Mouse (Mus musculus) erythroblast, adult 5-6 weeks (primary cell): ENCODE results near the gene Cep63. TPM values are rescaled to one million over a fixed set of nuclear protein-coding genes. Genes with fewer than 3 reads are reported as not detected.

ENCODE experiments used
- ATAC-seq: replicated peaks from 2 replicates; pipeline ENCODE4 v1.8.0; 2016; ENCODE audit warnings: moderate number of reproducible peaks, mild to moderate bottlenecking, moderate TSS enrichment, inconsistent platforms; ENCODE audit not compliant: poor library complexity, low FRiP score, severe bottlenecking
- total RNA-seq, 2 experiments: library from RNA; stranded (forward) in 1 of 2; stranded (reverse) in 1 of 2; fragments of 150-400 nt in 1 of 2; fragments of 200-764, 138-1000 nt in 1 of 2; gene quantifications; 2 replicates each; pipeline versions ENCODE4 v1.2.3 to v1.2.4; 2015 to 2017; ENCODE audit warnings: low replicate concordance in 2 of 2

The Cep63 gene
- total RNA-seq, 2 experiments from 2014 or later, result 9.9 to 10.4 TPM

DNA sequence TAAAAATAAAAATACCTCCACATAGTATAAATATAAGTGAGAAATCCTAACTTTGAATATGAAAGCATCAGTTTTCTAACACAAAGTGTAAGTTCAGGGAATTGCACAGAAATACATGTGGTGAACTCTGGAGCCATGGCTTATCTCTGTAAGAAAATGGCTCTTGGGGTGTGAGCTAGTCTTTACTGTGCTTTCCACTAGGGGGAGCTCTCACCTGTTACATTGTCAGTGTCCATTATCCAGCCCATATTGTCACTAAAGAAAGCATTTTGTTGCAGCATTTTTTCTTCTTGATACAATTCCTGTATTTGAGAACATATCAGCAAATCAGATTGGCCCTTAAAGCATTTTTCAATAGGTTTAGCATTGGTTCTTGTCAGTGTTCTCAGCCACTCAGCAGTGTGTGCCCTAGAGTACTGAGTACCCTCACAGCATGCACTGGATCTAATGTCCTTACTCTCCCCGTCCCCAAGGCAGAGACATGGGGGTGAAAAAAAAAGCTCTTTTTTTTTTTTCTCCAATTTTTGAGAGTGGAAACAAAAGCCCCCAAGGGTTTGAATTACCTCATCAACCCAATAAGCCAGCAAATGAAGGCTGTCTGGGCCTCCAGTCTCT, 6.7 kb upstream of the Cep63 start:
- peak; percentile 89 for ATAC-seq

DNA sequence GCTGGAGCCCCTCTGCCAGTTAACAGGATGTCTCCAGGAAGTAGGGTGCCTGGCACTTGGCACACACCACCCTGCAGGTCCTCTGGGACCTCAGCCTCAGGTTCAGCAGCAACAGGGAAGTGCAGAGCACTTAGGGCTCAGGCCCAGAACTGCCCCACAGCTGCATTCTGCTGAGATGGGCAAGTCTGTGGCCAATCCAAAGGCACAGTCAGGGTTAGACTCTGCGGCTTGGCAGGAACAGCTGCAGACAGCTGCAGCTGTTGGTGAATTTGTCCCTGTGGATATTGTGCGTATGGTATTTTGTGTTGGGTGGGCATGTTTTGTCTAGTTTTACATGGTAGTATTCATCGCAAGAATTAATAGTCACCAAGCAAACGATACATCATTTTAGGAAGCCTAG, 5.8 kb upstream of the Cep63 start:
- ATAC-seq, result no peak

DNA sequence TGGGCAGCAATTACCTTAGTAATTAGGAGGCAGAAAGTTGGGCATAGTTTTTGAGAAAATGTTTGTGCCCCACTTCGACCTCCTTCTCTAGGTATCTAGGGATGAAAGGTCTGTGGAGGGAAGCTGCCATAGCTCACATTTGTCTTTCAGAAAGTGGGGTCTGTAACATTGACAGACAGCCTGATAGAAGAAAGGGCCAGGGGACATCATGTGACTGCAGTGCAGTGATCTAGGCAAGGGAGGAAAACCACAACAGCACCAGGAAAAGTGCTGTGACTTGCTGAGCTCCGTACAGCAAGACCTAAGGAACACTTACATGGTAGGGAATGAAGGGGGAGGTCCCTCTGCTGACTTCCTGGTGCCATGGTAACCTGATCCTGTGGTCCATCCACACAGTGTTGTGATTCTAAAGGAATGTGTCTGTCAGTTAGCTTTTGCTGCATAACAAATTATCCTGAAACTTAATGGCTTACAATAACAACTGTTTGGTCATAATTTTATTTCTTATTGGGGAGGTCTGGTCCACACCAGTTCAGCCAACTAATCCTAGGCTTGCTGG, 5.3 kb upstream of the Cep63 start:
- ATAC-seq, result no peak

DNA sequence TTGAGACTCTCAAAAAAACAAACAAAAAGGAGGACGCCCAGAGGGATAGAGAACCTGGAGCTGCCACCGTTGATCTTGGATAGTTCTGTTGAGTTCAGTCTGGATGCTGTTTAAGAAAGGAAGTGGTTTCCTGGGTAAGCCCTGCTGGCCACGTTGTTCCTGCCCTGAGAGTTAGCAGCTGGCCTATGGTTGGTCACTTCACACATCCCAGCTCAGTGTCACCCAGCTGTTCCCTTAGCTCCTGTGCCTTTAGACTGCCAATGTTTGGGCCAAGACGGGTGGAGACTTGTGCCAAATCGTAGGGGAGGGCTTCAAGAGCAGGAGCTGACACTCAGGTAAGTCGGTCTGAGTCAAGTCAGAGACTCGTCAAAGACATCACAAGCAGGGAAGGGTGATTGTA, 2.7 kb upstream of the Cep63 start:
- no peak for ATAC-seq

DNA sequence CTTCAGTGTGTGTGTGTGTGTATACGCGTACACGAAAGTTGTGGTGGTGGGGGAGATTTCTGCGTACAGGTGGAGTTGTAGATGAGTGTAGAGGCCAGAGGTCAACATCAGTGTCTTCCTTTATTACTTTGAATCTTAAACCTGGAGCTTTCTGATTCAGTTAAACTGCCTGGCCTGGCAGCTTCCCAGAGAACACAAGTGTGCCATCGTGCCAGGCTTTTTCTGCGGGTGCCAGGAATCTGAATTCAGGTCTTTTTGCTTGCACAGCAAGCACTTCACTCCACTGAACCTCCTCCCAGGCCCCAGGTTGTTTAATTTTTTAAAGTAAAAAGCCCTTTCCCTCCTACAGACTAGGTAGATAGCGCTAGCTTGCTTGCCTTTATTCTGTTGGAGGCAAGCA, 1.1 kb upstream of the Cep63 start:
- ATAC-seq, result no peak

DNA sequence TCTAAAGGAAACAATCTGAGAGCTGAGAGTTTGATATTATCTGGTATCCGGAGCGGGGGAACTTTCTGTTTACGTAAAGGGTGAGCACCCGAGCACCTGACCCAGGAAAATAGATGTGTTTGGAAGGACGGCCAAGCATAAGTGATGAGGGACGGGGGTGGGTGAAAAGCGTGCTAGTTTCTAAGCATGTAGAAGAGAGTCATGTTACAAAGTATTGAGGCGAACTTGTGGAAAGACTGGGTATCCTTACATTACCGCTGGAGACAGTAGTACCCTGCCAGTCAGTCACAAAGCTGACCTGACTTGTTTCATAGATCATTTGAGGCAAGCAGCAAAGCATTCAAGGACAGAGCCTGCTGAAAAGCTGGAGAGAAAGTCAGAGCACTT, 498 bp upstream of the Cep63 start:
- ATAC-seq, result peak; percentile 5; the same call in 1 of the 2 replicates

DNA sequence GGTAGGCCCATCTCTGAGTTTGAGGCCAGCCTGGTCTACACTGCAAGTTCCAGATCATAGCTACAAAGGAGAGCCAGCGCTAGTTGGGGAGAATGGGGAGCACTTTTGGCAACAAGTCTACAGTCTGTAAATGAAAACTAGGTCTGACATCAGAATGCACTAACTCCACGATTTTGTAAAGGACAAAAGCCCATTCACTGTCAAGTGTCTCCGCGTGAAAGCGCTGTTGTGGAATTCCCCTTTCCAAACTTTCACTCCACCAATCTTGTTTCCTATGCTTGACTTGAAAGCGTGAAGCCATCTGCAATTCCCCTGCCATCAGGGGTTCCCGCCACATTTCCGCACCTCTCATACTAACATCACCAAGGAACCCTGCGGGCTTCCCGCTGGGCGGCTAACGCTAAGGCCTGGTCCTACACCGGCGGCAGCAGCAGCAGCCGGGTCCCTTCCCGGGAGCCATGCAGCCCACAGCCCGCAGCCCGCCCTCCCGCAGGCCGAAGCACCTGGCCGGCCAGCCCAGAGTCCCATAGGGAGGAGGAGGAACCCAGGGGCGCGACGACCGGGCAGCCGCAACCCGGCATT, 842 bp downstream of the Cep63 start:
- ATAC-seq, result peak; percentile 3; the same call in 1 of the 2 replicates

DNA sequence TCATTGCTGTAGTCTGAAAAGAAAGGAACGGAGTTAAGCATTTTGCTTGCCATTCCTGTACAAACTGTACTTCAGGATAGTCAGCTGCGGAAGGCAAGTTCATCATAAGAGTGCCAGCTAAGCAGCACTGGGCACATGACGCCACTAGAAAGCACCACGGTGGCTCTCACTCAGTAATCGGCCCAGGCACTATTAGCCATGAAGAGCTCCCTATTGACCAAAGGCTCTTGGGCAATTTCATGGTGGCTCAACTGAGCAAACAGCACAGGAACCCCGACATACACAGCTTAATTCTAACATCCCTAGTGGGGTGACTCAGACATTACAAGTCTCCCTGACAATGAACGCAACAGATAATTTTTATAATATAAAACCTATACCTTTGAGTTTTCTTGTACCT, 2.8 kb downstream of the Cep63 start:
- ATAC-seq, result no peak

DNA sequence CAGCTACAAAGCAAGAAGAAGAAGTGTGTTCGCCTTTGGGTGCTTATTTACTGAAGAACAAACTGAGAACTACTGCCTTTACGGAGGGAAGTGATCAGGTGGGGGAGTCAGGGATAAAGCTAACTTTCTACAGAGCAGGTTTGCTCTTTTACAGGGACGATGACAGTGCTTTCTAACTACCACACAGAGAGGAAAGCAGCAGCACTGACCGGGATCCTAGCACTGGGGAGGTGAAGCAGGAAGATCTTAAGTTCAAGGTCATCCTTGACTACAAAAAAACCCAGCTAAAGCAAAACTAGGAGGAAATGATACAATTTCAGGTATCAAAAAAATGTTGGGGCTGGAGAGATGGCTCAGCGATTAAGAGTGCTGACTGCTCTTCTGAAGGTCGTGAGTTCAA, 3.5 kb downstream of the Cep63 start:
- ATAC-seq, result no peak

DNA sequence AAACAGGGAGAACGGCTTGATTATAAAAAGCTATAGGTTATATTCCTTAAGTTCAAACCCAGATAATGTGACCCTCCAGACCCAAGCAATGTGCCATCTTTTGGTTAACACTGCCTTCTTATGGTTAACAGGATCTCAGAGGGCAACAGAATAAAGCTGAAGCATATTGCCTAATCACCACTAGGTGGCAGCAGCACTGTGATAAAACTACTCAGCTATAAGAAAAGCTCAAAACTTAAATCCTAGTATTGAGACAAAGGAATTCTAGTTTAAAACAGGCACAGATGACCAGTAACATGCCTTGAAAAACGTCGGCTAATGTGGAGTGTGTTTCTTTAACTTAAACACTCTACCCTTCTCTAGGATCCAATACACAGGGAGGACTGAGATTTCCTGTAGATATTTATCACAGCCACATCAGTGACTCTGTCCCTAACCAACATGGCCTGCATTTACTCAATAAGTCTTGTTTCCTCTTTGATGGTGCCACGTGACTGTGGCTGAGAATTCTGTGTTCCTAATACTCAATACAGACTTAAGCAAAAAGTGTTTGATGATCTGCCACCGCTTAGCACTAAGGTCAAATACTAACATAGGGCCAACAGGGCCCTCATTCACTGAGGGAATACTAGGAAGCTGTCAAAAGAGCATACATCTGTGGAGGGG, 4.0 kb downstream of the Cep63 start:
- 0 out of 2 replicates have a peak, but pooled peaks have one; percentile 32 for ATAC-seq

DNA sequence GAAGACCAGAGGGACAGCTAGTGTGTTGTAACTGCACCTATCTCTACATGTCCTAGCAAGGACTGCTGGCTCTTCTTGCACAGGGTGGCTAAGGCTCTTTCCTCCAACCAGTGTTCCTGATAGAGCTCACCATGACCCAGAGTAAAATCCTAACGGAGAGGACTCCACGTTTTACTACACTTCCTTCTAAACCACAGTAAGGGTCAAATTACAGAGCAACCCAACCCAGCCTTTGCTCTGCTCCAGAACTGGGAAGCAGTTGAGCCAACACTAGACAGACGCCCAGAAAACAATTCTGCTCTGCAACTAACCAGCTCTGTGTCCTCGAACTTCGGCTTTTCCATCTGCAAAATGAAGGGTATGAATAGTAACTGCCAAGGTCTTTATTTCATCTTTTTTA, 4.9 kb downstream of the Cep63 start:
- ATAC-seq, result no peak

DNA sequence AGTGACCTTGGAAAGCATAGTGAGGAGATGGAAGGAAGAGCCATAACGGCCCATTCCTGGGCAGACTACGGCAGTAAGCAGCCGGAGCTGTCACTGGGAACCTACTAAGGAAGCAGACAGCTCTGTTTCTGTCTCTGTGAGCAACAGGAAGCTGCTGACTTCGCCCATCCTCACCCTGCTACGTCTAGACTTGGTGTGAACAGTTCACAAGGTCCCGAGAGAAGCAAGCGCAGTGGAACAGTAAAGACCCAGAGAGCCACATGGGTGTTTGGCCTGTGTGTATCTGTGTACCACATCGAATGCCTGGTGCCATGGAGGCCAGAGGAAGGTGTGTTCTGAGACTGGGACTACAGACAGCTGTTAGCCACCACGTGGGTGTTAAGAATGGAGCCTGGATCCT, 10.1 kb downstream of the Cep63 start:
- no peak for ATAC-seq

DNA sequence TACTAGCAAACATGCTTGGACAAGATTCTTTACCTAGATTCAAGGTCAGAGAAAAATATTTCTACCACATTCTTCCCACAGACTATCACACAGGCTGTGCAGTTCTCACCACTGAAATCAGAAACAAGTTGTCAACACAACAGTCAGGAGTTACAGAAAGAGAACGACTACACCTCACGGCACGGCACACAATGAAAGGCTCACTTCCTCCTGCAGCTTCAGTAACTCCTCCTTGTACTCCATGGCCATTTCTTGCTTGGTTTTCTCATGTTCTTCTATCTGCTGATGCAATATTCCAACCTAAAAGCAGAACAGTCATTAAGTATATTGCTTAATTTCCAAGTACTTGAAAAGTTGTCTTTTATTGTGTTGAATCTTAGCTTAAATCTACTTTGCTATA, 11.3 kb downstream of the Cep63 start:
- no peak for ATAC-seq

DNA sequence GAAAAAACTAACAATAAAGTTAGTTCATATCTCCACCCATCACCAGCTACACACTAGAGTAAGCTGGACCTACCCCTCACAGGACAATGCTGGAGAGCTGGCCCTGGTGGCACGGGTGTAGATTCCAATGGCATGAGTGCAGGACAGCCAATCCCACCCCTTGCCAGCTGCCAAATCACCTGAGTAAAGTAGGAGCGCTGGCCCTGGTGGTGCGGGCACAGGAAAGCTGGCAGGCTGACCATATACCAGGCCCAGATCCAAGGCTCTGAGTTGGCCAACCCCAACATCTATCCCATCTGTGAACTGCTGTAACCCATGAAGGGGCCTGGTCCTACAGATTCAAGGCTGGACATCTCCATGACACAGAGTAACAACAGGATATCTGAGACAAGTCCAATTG, 17.1 kb downstream of the Cep63 start:
- ATAC-seq, result no peak

DNA sequence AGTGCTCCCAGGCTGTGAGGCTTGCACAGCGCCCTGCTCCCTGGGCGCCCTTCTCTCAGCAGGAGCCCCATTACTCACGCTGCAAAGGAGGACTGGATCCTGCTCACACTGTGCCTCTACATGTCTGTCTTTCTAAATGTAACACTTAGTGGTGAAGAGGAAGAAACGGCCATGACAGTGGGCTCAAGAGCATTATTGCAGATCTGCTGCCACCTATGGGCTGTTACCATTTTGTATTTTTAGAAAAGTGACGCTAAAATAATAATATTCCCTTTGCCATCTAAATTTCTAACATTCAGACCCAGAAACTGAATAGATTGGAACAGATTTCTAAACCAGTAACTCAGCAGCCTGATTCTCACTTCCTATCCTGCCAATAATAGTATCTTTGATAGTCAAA, 18.9 kb downstream of the Cep63 start:
- ATAC-seq, result no peak

DNA sequence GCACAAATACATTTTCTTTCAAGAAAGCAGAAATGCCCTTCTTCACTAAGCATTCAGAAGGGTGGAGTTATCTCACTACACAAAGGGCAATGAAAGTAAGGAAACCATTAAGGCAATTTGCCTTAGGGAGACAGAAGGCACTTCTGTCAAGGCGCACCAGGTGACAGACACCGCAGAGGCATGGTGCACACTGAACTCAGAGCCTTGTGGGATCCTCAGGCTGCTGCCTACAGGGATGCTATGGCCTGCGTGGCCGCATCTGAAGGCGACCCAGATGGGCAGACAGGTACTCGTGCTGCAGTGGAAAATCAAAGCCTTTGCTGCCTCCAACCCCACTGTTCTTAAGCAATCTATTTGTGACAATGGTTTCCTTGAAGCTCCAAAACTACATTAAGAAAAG, 21.2 kb downstream of the Cep63 start:
- no peak for ATAC-seq

DNA sequence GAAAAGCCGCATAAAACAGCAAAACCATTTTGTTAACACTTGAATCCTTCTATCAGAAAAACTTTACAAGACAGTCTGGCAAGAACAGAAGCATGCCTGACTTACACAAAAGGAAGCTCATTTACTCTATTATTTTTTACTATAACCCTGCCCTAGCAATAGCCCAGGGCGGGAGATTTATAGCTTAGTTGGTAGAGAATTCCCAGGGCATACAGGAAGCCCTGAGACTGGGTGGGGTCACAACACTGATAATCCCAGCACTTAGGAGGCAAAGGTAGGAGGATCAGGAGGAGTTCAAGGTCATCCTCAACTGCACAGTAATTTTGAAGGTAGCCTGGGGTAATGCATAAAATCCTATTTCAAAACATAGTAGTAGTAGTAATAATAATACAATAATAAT, 24.7 kb downstream of the Cep63 start:
- ATAC-seq, result no peak

DNA sequence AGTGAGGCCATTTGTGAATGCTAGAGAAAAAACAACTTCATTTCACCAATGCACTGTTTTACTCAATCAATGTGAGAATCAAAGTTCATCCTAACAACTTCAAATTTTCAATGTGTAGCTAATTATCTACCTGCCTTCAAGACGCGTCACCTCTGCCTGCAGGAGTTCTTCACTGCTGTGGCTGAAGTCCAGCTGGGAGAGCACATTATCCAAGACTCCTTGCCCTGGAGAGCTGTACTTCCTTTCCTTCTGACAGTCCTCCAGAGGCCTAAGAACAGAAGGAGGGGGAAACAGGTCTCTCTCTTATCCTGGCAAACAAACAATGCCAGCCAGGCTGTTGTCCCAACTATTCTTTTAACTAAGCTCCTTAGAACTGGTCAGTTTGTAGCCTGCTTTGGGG, 25.1 kb downstream of the Cep63 start:
- no peak for ATAC-seq

DNA sequence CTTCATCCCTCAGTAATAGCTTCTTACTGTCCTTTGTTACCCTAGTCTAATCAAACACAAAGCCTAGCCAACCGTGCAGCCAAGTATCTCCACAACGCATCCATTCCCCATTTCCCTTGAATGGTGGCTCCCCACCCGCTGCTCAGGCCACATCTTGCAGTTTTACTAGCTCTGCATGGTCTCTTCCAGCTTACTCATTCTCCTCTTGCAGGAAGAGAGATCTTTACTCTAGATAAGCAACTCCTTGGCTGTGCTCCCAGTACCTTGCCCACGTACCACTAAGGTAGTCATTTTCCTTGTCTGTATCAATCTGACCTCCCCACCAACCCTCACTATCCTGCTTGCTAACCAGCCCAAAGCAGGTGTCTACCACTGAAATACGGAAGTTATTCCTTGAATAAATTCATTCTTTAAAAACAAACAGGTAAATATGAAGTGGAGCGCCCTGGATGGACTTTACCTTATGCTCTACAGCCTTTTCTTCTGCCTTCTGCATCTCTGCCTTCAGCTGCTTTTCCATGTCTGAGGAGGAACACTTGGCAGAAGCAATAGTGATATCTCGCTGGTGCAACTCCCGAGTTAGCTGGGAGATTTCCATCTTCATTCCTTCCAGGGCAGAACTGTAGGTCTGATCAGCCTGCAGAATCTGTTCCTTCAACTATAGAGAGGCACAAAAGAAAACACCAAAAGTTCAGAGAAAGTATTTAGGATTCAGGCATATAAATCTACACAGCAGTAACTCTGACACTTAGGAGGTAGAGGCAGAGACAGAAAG, 30.5 kb downstream of the Cep63 start:
- ATAC-seq, result no peak

DNA sequence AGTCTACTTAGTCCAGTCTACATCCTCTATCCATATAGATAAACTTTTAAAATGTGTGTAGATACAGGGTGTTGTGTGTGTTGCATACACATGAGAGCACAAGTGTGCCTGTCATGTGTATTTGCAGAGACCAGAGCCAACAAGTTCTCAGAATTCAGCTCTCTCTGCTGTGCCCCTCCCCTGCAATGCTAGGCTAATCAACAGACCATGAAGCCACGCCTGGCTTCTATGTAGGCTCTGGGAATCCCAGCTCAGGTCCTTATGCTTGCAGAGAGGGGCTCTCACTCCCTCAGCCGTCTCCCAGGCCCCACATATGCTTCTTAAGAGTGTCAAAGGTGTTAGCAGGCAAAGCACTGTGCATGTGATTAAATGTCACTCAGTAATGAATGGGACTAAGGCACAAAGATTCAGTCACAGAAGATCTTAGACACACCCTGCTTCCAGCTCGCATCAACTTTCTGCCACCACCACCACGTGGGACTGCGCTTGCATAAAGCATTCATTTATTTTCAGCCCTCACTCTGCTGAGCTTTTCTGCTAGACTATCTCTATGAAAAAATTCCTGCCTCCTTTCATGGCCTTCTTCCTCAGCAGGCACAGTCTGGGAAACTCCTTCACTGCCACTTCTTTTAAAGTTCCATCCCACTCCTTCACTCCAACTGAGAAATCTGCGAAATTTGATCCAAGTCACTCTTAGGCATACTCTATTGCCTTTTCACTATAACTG, 31.5 kb downstream of the Cep63 start:
- no peak for ATAC-seq
